Mouse (Mus musculus) spleen, adult 12 weeks (tissue): Measurements from ENCODE around the gene Pde1b.

ENCODE experiments used
- DNase-seq: peaks from one replicate; pipeline ENCODE4 v3.0.0; 2022; ENCODE audit warnings: low spot score

Gene Pde1b

GRCm38 (mm10) chr15:103551053-103551452 lies 48.2 kb downstream of the Pde1b start:
- DNase-seq = no peak

DNA sequence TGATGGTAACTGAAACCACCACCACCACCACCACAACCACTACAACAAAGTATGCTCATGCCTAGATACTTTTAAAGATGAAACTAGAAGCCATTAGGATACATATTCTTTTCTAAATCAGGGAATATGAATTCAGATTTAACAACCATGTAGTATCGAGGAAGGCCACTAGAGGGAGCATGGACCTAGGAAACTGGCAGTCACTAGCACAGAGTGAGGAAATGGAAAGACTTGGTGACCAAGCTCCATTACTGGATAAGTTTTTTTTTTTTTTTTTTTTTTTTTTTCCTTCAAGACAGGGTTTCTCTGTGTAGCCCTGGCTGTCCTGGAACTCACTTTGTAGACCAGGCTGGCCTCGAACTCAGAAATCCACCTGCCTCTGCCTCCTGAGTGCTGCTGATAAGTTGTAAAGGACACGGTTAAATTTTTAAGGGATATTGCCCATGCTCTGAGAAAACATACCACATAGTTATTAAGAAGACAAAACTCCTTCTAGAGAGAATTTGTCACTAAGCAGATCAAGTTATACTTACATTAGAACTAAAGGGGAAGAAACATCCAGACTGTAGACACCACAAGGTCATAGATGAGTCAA lies 49.4 kb downstream of the Pde1b start:
- no peak for DNase-seq

GRCm38 (mm10) chr15:103564981-103565380 lies 62.1 kb downstream of the Pde1b start, which contains the start of gene Glycam1:
Gene Glycam1 (minus strand): TSS chr15:103565081.
- DNase-seq = no peak
